Mouse (Mus musculus) heart, embryonic 13.5 days (tissue): ENCODE data around the gene Cebpa. TPM values are rescaled to one million over a fixed set of nuclear protein-coding genes. Genes with fewer than 3 reads are reported as not detected.

Experiments
- ATAC-seq: fragments of 200-750 bp; cut with Nextera tagmentation; 2 replicates; pipeline ENCODE4 v1.8.0; 2017; ENCODE audit warnings: moderate TSS enrichment; ENCODE audit not compliant: insufficient number of reproducible peaks, low FRiP score, low TSS enrichment; ENCODE audit errors: extremely low read depth
- H3K27ac ChIP-seq: fragments of 300-500 bp; sonication (generic); replicated peaks from 2 replicates; pipeline ENCODE4 v1.5.1; 2015; ENCODE audit warnings: moderate library complexity, mild to moderate bottlenecking, inconsistent platforms
- H3K27me3 ChIP-seq: fragments of 300-500 bp; sonication (generic); replicated peaks from 2 replicates; pipeline ENCODE4 v1.6.1; 2015; ENCODE audit warnings: mild to moderate bottlenecking, inconsistent platforms
- H3K36me3 ChIP-seq: fragments of 300-500 bp; sonication (generic); 2 replicates; pipeline ENCODE4 v1.6.1; 2015; ENCODE audit warnings: mild to moderate bottlenecking, inconsistent platforms
- H3K4me1 ChIP-seq: fragments of 300-500 bp; sonication (generic); 2 replicates; pipeline ENCODE4 v1.6.1; 2015; ENCODE audit warnings: inconsistent platforms
- H3K4me2 ChIP-seq: fragments of 300-500 bp; sonication (generic); 2 replicates; pipeline ENCODE4 v1.6.1; 2015; ENCODE audit warnings: inconsistent platforms, mild to moderate bottlenecking, moderate library complexity
- H3K4me3 ChIP-seq: fragments of 300-500 bp; sonication (generic); 2 replicates; pipeline ENCODE4 v1.5.1; 2015; ENCODE audit warnings: moderate library complexity, mild to moderate bottlenecking, inconsistent platforms
- H3K9ac ChIP-seq: fragments of 300-500 bp; sonication (generic); 2 replicates; pipeline ENCODE4 v1.6.1; 2015; ENCODE audit warnings: inconsistent platforms, mild to moderate bottlenecking, moderate library complexity
- H3K9me3 ChIP-seq: fragments of 300-500 bp; sonication (generic); 2 replicates; pipeline ENCODE4 v1.6.1; 2016; ENCODE audit warnings: inconsistent platforms
- WGBS: fragments of 180-500 bp; shearing (Covaris S2); methylation state at CpG from one replicate; pipeline ENCODE4 v1.1.7; 2015; ENCODE audit warnings: mixed read lengths; 5-methylcytosine and 5-hydroxymethylcytosine counted together
- polyA plus RNA-seq: library from polyadenylated mRNA; unstranded; fragments of >200 nt; fragmentation: Nextera tagmentation; extraction: Ambion mirVana; gene quantifications from 2 replicates; pipeline ENCODE4 v1.2.1, GENCODE M21; 2015

Cebpa gene
- polyA plus RNA-seq, 1 experiment from 2014 or later, result 0.47 TPM

DNA sequence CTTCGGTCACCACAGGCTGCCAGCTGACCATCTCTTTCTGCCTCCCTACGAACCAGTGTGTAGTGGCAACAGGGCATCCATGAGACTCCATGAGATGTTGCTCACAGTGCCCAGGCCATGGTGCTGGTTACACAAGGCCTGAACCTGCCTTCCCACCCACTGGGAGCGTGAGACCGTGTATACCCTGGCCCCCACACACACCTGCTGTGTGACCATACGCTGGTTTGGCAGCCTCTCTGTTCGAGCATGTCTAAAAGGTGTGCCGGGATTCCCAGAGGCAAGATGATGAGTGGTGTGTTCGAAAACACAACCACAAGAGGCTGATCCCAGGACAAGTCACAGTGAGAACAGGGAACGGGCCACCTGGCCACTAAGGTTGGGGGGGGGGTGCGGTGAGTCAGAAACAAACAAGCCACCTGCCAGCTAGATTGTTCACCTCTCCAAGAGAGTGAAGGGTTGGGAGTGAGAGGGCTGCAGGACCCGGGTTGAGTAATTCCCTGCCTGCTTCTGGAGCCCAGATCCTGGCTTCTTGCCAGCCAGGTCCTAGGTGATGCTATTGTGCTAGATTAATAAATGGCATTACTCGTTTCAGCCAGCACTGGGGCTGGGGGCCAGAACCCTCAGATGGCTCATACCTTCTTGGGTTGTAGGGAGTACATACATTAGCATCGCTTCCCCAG lies 11.1 kb downstream of the Cebpa start:
- 78% methylated on average over 13 of the region's 13 CpGs for WGBS
- Histone ChIP-seq H3K4me3 (no peak overlapping the region), H3K9ac (no peak overlapping the region), H3K9me3 (no peaks in the 10 kb centered on the region; the same call in 1 of the 2 replicates), H3K4me2 (no peak overlapping the region), H3K36me3 (no peaks in the 10 kb centered on the region), H3K4me1 (peaks cover 4% of the 10 kb centered on the region; the same call in 1 of the 2 replicates), H3K27ac (no peak overlapping the region), H3K27me3 (peaks cover 44% of the 10 kb centered on the region)
- no peak for ATAC-seq

DNA sequence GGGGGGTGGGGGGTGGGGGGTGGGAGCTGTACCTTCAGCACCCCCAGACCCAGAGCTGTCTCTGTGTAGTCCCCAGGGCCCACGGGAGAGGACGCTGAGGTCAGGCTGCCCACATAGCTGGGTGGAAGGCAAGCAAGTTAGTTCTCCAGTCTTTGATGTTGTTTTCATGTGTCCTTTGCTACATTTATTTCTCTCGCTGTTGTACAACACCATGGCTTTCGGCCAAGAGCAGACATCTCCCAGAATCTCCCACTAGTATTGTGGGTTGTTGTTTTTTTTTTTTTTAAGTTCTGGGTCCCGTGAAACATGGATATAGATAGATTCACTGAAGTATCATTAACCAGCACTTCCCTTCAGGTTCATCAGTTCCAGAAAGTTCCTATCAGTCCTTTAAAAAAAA lies 11.8 kb downstream of the Cebpa start:
- Histone ChIP-seq H3K36me3 (no peaks in the 10 kb centered on the region), H3K27me3 (peaks cover 44% of the 10 kb centered on the region), H3K9ac (no peak overlapping the region), H3K9me3 (no peaks in the 10 kb centered on the region; the same call in 1 of the 2 replicates), H3K4me2 (no peak overlapping the region), H3K4me3 (no peak overlapping the region), H3K4me1 (peaks cover 4% of the 10 kb centered on the region; the same call in 1 of the 2 replicates), H3K27ac (no peak overlapping the region)
- ATAC-seq, result no peak
- 83% methylated on average over 5 of the region's 5 CpGs for WGBS

DNA sequence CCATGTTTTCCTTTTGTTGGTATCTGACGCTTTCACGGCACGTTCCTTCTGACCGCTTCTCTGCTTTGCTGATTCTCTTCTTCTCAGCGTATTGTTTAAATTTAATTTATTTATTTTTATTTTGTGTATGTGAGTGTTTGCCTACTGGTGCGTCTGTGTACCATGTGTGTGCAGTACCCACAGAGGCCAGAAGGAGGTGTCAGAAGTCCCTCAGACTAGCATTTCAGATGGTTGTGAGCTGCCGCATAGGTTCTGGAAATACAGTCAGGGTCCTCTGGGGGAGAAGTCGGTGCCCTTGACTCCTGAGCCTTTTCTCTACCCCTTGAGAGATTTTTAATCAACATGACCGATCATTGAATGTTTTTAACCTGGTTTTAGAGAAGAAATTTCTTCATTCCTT lies 12.5 kb downstream of the Cebpa start:
- Histone ChIP-seq H3K4me3 (no peak overlapping the region), H3K9ac (no peak overlapping the region), H3K4me2 (no peak overlapping the region), H3K27ac (no peak overlapping the region), H3K27me3 (peaks cover 44% of the 10 kb centered on the region), H3K4me1 (peaks cover 4% of the 10 kb centered on the region; the same call in 1 of the 2 replicates), H3K9me3 (no peaks in the 10 kb centered on the region; the same call in 1 of the 2 replicates), H3K36me3 (no peaks in the 10 kb centered on the region)
- WGBS, result 91% methylated on average over 9 of the region's 9 CpGs
- ATAC-seq, result no peak

DNA sequence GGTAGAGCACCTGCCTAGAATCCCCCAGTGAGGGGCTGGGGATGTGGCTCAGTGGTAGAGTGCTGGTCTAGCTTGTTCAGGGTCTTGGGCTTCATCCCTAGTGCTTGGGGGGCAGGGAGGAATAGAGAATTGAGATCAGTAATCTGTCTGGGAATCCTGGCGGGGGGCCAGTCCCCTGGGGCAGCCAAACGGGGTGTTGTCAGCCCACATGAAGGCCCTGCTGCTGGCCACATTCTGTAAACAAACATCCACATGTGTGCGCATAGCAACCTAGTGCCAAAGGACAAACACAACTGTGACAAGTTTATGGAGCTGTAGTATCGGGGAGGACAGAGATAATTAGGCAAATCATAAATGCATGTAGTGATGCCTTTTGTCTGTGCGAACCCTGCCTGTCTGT lies 15.5 kb downstream of the Cebpa start:
- no peak for ATAC-seq
- H3K4me2 ChIP-seq, result no peak overlapping the region
- H3K4me3 ChIP-seq, result no peak overlapping the region
- H3K4me1 ChIP-seq, result no peaks in the 10 kb centered on the region; the same call in 1 of the 2 replicates
- peaks cover 35% of the 10 kb centered on the region; the same call in 1 of the 2 replicates for H3K27me3 ChIP-seq
- no peaks in the 10 kb centered on the region for H3K36me3 ChIP-seq
- no peak overlapping the region for H3K9ac ChIP-seq
- WGBS, result 30% methylated on average over 5 of the region's 5 CpGs
- H3K27ac ChIP-seq, result no peak overlapping the region
- no peaks in the 10 kb centered on the region; the same call in 1 of the 2 replicates for H3K9me3 ChIP-seq

DNA sequence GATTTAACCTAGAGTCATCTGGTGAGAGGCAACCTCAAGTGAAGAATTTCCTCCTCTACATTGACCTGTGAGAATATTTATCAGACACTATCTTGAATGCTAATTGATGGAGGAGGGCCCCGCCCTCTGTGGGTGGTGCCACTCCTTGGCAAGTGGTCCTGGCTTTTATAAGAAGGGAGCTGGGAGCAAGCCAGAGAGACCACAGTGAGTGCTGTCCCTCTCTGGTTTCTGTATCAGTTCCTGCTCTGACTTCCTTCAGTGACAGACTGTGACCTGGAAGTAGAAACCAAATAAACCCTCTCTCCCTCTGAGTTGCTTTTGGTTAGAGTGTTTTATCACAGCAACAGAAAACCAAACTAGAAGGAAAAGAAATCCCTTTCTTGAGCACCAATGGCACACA lies 18.4 kb downstream of the Cebpa start:
- 68% methylated on average over 1 of the region's 1 CpGs for WGBS
- H3K9ac ChIP-seq, result no peak overlapping the region
- H3K27me3 ChIP-seq, result peaks cover 32% of the 10 kb centered on the region; the same call in 1 of the 2 replicates
- ATAC-seq, result no peak
- H3K4me3 ChIP-seq, result no peak overlapping the region
- no peak overlapping the region for H3K27ac ChIP-seq
- H3K4me1 ChIP-seq, result peaks cover 12% of the 10 kb centered on the region
- no peaks in the 10 kb centered on the region for H3K36me3 ChIP-seq
- H3K9me3 ChIP-seq, result no peaks in the 10 kb centered on the region
- no peak overlapping the region for H3K4me2 ChIP-seq

DNA sequence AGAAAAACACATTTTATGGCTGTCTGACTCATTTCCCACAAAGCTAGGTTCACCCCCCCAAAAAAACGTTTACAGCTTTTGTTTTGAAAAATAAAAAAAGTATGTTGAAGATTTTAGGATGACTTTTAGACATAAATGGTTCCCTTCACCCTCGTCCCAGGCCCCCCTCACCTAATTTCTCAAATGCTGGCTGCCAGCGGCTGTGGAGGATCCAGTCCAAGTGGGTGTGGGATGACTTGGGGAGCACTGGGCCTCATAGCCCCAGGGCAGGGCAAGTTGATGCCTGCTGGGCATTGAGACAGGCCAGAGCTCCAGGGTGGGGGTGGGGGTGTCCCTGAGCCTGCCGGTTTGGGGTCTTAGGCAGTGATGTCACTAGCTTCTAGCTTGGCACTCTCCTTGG lies 19.4 kb downstream of the Cebpa start:
- H3K9ac ChIP-seq, result no peak overlapping the region
- ATAC-seq, result no peak
- no peak overlapping the region for H3K27ac ChIP-seq
- no peaks in the 10 kb centered on the region for H3K9me3 ChIP-seq
- no peaks in the 10 kb centered on the region for H3K36me3 ChIP-seq
- H3K4me2 ChIP-seq, result no peak overlapping the region
- H3K4me1 ChIP-seq, result peaks cover 12% of the 10 kb centered on the region
- no peak overlapping the region for H3K4me3 ChIP-seq
- peaks cover 28% of the 10 kb centered on the region; the same call in 1 of the 2 replicates for H3K27me3 ChIP-seq
- 55% methylated on average over 4 of the region's 4 CpGs for WGBS

DNA sequence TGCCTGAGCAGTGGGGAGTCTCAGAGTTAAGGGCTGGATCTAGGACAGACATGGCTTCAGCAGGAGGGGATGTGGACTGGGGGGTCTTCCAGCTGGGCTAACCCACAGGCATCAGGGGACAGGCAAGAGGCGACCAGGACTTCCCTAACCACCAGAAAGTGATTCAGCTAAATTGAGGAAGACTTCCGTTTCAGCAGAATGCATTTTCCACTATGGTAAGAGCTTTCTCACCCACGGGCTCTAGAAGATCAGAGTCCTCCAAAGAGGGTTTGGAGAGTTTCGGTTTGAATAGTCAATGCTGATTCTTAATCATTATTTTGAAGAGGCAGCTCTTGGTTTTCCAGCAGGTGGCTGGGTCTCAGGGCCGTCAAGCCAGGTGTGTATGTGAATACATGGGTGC lies 20.8 kb downstream of the Cebpa start:
- Histone ChIP-seq H3K9me3 (no peaks in the 10 kb centered on the region), H3K9ac (no peak overlapping the region), H3K4me1 (peaks cover 12% of the 10 kb centered on the region), H3K4me2 (no peak overlapping the region), H3K4me3 (no peak overlapping the region), H3K27ac (no peak overlapping the region), H3K27me3 (peaks cover 23% of the 10 kb centered on the region; the same call in 1 of the 2 replicates), H3K36me3 (no peaks in the 10 kb centered on the region)
- WGBS, result 77% methylated on average over 5 of the region's 5 CpGs
- ATAC-seq, result no peak

DNA sequence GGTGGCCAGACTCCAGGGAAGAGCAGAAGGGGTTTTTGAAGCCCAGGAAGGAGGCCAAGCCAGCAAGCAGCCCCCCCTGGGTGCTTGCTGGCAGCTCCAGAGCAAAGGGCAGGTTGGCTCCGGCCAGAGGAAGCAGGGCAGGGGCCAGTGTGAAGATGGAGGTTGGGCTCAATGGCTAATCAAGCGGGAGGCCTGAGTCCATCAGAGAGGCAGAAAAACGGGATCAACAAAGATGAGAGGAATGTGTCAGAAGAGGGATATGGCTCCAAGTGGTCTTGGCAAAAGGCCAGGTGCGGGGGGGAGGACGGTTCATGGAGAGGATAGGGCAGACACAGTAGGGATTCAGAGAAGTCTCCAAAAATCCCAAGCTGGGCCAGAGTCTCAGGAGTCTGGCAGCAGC lies 22.4 kb downstream of the Cebpa start:
- Histone ChIP-seq H3K27ac (no peak overlapping the region), H3K4me3 (no peak overlapping the region)
- WGBS, result 24% methylated on average over 5 of the region's 5 CpGs

DNA sequence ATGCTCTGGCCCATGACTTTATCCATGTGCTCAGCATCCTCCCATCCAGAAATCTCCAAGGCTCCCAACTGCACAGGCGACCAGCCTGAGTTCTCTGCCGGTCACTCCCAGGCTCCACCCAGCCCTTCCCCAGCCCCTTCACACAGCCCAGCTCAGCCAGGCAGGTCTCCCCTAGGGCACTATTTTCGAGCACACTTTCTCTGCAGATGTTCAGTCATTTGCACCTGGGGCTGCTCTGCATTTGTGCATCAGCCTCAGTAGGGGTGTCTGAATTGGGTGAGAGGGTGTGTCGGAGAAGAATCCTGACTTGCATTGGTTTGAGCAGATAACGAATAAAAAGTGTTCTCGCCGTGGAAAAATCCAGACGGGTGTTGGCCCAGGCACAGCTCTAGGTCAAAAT lies 23.4 kb downstream of the Cebpa start:
- H3K36me3 ChIP-seq, result no peaks in the 10 kb centered on the region
- H3K9ac ChIP-seq, result no peak overlapping the region
- 63% methylated on average over 8 of the region's 8 CpGs for WGBS
- no peak for ATAC-seq
- H3K9me3 ChIP-seq, result no peaks in the 10 kb centered on the region
- no peak overlapping the region for H3K4me2 ChIP-seq
- no peak overlapping the region for H3K4me3 ChIP-seq
- no peak overlapping the region for H3K27ac ChIP-seq
- H3K4me1 ChIP-seq, result peaks cover 17% of the 10 kb centered on the region
- H3K27me3 ChIP-seq, result peaks cover 6% of the 10 kb centered on the region; the same call in 1 of the 2 replicates

More for the DNA sequence above, 22.4 kb downstream of the Cebpa start:
- H3K9ac ChIP-seq, result no peak overlapping the region
- H3K27me3 ChIP-seq, result peaks cover 8% of the 10 kb centered on the region; the same call in 1 of the 2 replicates
- no peaks in the 10 kb centered on the region for H3K36me3 ChIP-seq
- no peak overlapping the region for H3K4me2 ChIP-seq
- no peak for ATAC-seq
- no peaks in the 10 kb centered on the region for H3K9me3 ChIP-seq
- H3K4me1 ChIP-seq, result peaks cover 17% of the 10 kb centered on the region

DNA sequence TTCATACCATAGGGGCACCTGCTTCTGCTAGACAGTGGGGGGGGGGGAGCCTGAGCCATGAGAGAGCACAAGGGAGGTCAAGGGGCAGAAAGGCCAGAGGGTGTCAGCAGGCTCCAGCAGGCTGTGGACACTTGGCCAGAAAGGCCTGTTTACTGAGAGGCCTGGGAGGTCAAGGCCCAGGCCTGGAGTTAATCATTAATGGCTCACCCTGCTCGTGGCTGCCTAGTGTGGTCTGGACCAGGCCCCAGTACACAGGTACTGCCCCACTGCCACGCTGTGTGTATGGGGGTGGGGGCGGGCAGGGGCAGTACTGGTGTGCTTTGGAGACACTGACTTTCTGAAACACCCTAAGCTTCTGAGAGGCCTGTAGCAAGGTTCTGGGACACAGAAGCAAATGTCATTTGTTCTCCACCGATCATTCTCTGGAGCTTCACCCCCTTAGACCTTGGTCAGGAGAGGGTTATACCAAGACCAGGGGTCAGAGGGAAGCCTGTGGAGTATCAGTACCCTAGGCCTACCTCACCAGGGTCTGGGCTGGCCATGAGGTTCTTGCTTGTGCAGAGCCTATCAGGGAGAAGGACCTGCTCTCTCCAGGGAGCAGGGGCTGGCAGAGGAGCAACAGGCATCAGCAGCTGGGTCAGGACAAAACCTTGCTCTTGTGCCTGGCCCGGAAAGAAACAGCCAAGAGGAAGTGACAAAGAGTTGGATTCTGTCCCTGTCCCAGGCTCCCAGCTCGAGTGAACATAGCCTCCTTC lies 24.9 kb downstream of the Cebpa start:
- H3K9ac ChIP-seq, result no peak overlapping the region
- peaks cover 3% of the 10 kb centered on the region; the same call in 1 of the 2 replicates for H3K27me3 ChIP-seq
- H3K9me3 ChIP-seq, result no peaks in the 10 kb centered on the region
- H3K4me2 ChIP-seq, result no peak overlapping the region
- H3K27ac ChIP-seq, result no peak overlapping the region
- H3K36me3 ChIP-seq, result no peaks in the 10 kb centered on the region
- H3K4me3 ChIP-seq, result no peak overlapping the region
- WGBS, result 63% methylated on average over 6 of the region's 6 CpGs
- H3K4me1 ChIP-seq, result peaks cover 17% of the 10 kb centered on the region
- no peak for ATAC-seq

DNA sequence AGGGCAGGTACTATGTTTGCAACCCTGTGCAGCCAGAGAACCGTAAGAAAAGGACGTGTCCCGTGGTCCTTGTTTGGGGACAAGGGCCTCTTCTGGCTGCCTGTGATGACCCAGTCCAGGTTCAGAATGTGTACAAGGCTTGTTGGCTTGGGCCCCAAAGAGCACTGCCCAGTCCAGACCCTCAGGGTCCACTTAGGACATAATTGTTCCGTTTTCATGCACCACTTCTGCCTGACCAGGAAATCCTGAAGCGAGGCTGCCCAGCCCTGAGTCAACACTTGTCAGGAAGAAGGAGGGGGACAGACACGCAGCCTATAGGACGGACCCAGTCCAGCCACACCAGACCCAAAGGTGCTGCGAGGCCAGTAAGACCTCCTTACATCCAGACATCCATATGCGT lies 26.0 kb downstream of the Cebpa start:
- no peaks in the 10 kb centered on the region for H3K36me3 ChIP-seq
- no peak overlapping the region for H3K4me3 ChIP-seq
- 67% methylated on average over 9 of the region's 9 CpGs for WGBS
- H3K9me3 ChIP-seq, result no peaks in the 10 kb centered on the region
- peaks cover 17% of the 10 kb centered on the region for H3K4me1 ChIP-seq
- H3K4me2 ChIP-seq, result no peak overlapping the region
- ATAC-seq, result no peak
- H3K9ac ChIP-seq, result no peak overlapping the region
- no peak overlapping the region for H3K27ac ChIP-seq
- H3K27me3 ChIP-seq, result no peaks in the 10 kb centered on the region
